Mouse (Mus musculus): ENCODE data around the gene Mvb12a. TPM values are rescaled to one million over a fixed set of nuclear protein-coding genes. Genes with fewer than 3 reads are reported as not detected.

The Mvb12a gene
- total RNA-seq, 2 experiments from 2014 or later: 33.8 to 34.9 TPM

DNA sequence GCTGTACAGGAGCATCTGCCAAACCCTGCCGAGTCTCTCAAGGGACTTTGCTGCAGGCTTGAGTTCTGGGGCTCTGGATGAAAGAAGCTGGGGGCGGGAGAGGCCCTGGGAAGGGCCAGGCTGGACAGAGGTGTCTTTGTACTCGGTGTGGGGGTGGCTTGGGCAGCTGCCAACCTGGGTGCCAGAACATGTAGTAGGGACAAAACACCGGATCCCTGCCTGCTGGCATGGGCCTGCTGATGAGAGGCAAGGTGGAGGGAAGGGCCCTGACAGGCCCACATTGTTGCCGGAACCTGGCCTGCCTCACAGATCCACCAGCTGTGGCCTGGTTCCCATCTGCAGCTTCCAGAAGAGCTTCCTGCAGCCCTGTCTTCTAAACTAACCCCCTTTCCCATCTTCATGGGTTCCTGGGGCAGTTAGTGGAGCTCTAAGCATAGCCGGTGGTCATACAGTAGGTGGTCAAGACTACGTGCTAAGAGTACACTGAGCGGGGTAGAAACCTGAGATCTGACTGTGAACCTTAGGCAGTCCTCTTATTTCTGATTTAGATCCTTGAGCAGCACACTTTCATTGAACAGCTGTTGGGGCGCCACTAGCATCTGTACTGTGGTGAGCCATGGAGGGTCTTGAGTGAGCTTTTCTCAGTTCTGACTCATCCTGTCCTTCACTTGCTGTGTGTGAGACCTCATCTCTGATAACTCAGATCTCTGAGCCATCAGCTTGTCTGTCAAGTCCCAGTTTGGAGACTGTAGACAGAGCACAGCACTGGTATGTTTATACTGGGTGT, 30.3 kb downstream of the Mvb12a start:
- peak overlapping the region; percentile 95 for H3K27ac ChIP-seq
- peak overlapping the region; percentile 43 for H3K4me3 ChIP-seq
- TF ChIP-seq CTCF (conservative IDR thresholded peaks at IDR 0.05): no peak
- DNase-seq (ENCODE audit: low spot score in 2 of 2): peak; percentile 86 to 89

GRCm38 (mm10) chr8:71574426-71574825, 31.7 kb downstream of the Mvb12a start:
- H3K27ac ChIP-seq: no peak overlapping the region
- TF ChIP-seq CTCF (conservative IDR thresholded peaks at IDR 0.05): no peak

DNA sequence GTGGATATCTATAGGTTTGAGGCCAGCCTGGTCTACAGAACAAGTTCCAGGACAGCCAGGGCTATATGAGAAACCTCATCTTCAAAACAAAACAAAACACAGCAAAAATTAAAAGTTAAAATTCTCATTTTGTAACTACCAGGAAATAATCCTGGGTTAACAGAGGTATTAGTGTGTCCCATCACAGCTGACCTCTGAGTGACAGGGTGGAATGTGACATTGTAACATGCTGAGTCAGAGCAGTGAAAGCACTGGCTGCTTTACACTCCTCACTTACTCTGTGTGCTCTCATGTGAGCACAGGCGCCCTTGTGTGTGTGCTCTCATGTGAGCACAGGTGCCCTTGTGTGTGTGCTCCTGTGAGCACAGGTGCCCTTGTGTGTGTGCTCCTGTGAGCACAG, 32.3 kb downstream of the Mvb12a start:
- Histone ChIP-seq H3K4me3 (no peak overlapping the region), H3K27ac (no peak overlapping the region)
- no peak for TF ChIP-seq CTCF (conservative IDR thresholded peaks at IDR 0.05)
- no peak for DNase-seq (ENCODE audit: low spot score in 2 of 2)

More at GRCm38 (mm10) chr8:71574426-71574825, 31.7 kb downstream of the Mvb12a start:
- H3K4me3 ChIP-seq: no peak overlapping the region
- DNase-seq (ENCODE audit: low spot score in 2 of 2): no peak

- DNase-seq (ENCODE audit: low spot score in 2 of 2): peak in 1 of 2 experiments; percentile 38
- H3K27ac ChIP-seq: peak overlapping the region; percentile 54
- TF ChIP-seq CTCF (conservative IDR thresholded peaks at IDR 0.05): no peak
- no peak overlapping the region for H3K4me3 ChIP-seq
Observed at GRCm38 (mm10) chr8:71577856-71578387, 35.2 kb downstream of the Mvb12a start.

GRCm38 (mm10) chr8:71579009-71579408, 36.3 kb downstream of the Mvb12a start:
- no peak for DNase-seq (ENCODE audit: low spot score in 2 of 2)
- TF ChIP-seq CTCF (conservative IDR thresholded peaks at IDR 0.05): no peak
- Histone ChIP-seq H3K27ac (peak overlapping the region; percentile 59; the same call in 1 of the 2 replicates), H3K4me3 (no peak overlapping the region)

DNA sequence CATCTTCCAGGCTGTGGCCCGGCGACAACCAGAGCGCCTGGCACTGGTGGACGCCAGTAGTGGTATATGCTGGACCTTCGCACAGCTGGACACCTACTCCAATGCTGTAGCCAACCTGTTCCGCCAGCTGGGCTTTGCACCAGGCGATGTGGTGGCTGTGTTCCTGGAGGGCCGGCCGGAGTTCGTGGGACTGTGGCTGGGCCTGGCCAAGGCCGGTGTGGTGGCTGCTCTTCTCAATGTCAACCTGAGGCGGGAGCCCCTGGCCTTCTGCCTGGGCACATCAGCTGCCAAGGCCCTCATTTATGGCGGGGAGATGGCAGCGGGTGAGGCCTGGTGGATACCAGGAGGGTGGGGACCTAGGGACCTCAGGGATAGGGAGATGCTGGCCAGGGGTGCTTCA, 36.8 kb downstream of the Mvb12a start:
- no peak for DNase-seq (ENCODE audit: low spot score in 2 of 2)
- Histone ChIP-seq H3K27ac (peak overlapping the region; percentile 59; the same call in 1 of the 2 replicates), H3K4me3 (no peak overlapping the region)
- no peak for TF ChIP-seq CTCF (conservative IDR thresholded peaks at IDR 0.05)

- no peak for TF ChIP-seq CTCF (conservative IDR thresholded peaks at IDR 0.05)
- H3K27ac ChIP-seq: no peak overlapping the region
- DNase-seq (ENCODE audit: low spot score in 2 of 2): no peak
- no peak overlapping the region for H3K4me3 ChIP-seq
Observed at GRCm38 (mm10) chr8:71580201-71580600, 37.5 kb downstream of the Mvb12a start.

DNA sequence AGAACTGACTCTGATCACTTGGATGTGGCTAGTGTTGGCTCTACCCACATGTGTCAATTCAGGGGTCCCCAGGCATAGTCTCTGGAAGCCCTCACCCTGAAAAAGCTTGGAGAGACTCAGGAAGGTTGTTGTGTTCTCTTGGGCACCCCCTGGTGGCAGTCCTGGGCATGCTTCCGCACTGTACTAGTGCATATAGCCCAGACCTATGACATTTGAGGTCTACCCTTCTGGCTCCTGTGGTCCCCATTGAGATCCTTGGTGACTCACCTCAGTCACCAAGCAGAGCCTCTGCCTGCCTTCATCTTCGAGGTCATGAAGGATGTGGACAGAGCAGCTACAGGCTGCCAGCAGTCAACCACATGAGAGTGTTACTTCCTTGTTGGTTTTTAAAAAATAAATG, 44.2 kb downstream of the Mvb12a start:
- no peak overlapping the region for H3K27ac ChIP-seq
- DNase-seq (ENCODE audit: low spot score in 2 of 2): peak in 1 of 2 experiments; percentile 56
- no peak overlapping the region for H3K4me3 ChIP-seq
- TF ChIP-seq CTCF (conservative IDR thresholded peaks at IDR 0.05): peak; percentile 82

DNA sequence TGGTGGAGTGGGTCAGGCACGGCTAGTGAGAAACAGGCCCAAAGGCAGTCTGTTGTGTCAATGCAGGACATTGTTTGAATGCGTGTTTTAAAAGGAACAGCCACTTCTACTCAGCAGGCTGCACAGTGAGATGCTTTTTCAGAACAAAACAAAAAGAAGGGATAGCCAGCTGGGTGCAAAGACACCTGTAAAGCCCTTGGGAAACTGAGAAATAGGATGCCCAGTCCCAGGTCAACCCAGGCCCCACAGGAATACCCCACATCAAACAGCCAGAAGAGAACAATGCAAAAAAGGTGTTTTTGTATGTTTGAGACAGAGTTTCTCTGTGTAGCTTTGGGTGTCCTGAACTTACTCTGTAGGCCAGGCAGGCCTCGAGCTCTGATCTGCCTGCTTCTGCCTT, 46.0 kb downstream of the Mvb12a start:
- Histone ChIP-seq H3K27ac (no peak overlapping the region), H3K4me3 (no peak overlapping the region)
- no peak for TF ChIP-seq CTCF (conservative IDR thresholded peaks at IDR 0.05)
- DNase-seq (ENCODE audit: low spot score in 2 of 2): no peak

DNA sequence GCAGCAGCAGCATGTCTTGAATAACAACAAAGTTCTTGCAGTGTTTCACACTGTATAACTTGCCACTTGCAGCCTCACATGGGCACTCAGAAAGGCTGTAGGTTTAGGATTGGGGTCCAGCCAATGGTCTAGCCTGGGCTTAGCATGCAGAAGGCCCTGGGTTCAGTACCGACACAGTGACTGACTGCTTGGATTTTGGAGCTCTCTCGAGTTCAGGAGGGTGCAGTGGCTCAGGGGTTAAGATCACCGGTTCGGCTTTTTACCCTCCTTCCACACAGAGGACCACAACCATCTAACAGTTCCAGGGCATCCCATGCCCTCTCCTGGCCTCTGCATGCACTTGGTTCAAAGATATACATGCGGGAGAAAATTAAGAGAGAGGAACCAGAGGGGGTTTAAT, 48.3 kb downstream of the Mvb12a start:
- TF ChIP-seq CTCF (conservative IDR thresholded peaks at IDR 0.05): no peak
- Histone ChIP-seq H3K4me3 (peak overlapping the region; percentile 79), H3K27ac (peak overlapping the region; percentile 99)
- no peak for DNase-seq (ENCODE audit: low spot score in 2 of 2)

DNA sequence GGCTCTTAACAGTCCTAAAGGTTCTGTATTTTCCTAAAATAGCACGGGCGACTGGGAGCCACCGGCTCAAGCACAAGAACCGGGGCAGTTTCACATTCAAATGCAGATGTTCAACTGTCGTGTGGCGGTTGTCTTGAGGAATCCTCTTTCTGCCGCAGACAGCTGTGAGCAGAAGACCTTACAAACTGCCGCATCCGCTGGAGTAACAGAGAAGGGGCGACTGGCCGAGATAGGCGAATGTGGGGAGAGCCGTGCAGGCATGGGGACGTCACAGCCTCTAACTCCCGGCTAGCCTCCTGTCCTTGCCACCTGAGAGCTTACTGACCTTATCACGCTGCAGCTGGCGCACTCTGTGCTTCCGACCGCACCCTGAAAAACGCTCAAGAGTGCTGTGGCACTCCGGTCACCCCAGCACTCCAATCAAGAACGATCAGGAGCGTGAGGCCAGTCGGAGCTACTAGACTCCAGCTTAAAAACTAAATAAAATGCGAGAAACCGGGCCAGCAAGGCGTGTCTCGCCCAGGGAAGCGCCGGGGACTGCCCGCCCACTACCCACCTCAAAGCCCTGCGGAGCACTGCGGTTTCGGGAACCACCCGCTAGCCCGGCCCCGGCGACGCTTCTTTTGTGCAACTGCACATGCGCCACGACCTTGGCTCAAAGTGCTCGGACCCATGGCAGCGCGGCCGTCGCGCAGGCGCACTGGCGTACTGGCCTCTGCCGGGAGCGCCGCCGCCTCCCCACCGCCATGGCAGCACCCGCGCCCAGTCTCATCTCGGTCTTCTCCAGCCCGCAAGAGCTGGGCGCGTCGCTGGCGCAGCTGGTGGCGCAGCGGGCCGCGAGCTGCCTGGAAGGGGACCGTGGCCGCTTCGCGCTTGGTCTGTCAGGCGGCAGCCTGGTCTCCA, 49.0 kb downstream of the Mvb12a start, which contains the start of gene Pgls:
Gene Pgls (plus strand): TSS at position 706 of the 903 bp plus-strand sequence.
- DNase-seq (ENCODE audit: low spot score in 2 of 2): peak; percentile 95
- peak within 1 kb of the TSS; percentile 79 for H3K4me3 ChIP-seq
- no peak; the same call in 1 of the 2 replicates for TF ChIP-seq CTCF (conservative IDR thresholded peaks at IDR 0.05)
- H3K27ac ChIP-seq: peak within 1 kb of the TSS; percentile 99

- peak overlapping the region; percentile 79 for H3K4me3 ChIP-seq
- peak; percentile 85 to 87 for DNase-seq (ENCODE audit: low spot score in 2 of 2)
- peak overlapping the region; percentile 99 for H3K27ac ChIP-seq
- TF ChIP-seq CTCF (conservative IDR thresholded peaks at IDR 0.05): no peak; the same call in 1 of the 2 replicates
Observed at GRCm38 (mm10) chr8:71592374-71593170, 49.9 kb downstream of the Mvb12a start.

Measured in layer of hippocampus, adult 2 months (tissue).